Mouse (Mus musculus) B cell, adult 2 months (primary cell): Measurements from ENCODE around the gene Ksr1.

ENCODE experiments used
- DNase-seq, 2 experiments: peaks; one replicate each; pipeline ENCODE4 v3.0.0; 2022

Ksr1 gene

DNA sequence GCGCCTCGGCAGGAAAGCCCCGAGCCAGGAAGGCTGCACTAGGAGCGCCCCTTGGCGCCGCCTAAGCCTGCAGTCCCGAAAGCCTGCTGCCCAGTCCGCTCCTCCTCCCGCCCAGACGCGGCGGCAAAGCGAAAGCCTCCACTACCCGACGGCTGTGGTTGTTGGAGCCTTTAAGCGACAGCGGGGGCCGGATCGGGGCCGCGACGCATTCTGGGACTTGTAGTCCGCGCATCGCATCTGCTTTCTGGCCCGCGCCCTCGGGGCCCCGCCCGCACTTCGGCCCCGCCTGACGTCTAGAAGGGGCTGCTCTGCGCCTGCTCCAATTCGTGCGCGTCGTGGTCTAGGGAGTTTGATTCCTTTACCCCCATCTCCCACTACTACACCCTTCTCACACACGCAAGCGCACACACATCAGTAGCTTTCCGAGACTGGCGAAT lies at the start of gene Ksr1:
Gene Ksr1, minus strand, starts transcription at position 77 of the 437 bp plus-strand sequence.
- DNase-seq: peak; percentile 91 to 93

DNA sequence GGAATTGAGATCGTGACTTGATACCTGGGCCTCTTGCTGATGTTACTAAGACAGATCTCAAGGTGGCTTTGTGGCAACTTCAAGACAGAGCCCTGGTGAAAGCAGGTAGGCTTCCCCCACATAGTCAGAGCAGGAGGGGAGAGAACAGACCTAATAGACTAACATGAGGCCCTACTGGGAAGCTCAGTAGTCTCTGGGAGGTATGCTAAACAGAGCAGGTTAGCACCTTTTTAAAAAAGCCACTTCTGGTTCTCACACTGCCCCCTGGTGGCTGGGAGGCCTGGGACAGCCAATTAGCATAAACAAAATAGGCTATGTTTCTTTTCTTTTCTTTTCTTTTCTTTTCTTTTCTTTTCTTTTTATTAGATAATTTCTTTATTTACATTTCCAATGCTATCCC lies 46.0 kb upstream of the Ksr1 start:
- peak; percentile 80 to 81 for DNase-seq

DNA sequence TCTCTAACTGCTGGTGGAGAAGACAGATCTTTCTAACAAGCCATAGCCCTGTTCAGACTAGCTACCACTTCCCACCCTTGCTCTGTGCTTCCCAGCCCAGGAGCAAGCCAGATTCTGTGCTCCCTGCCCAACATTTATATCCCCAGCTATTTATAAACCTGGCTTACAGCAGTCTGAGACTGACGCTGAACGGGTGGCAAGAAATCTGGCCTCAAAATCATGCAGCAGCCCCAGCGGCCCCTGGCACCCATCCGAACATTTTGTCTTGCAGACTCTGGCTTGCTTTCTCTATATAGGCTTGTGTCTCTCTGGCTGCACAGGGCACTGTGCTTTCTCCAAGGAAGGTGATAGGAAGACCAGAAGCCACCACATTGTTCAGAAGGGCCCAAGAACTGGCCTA lies 45.0 kb upstream of the Ksr1 start:
- no peak for DNase-seq

DNA sequence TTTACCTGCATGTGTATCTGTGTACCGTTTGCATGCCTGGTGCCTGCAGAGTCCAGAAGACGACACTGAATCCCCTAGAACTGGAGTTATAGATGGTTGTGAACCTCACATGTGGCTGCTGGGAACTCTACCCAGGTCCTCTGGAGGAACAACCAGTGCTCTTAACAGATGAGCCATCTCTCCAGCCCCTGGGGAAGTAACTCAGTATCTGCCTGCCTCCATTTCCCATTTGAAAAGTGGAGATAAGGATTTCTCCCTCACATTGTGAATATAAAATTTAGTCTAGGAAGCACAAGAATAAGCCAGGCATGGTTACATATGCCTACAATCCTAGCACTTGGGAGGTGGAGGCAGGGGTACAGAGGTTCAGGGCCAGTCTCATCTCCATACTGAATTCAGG lies 44.0 kb upstream of the Ksr1 start:
- no peak for DNase-seq

DNA sequence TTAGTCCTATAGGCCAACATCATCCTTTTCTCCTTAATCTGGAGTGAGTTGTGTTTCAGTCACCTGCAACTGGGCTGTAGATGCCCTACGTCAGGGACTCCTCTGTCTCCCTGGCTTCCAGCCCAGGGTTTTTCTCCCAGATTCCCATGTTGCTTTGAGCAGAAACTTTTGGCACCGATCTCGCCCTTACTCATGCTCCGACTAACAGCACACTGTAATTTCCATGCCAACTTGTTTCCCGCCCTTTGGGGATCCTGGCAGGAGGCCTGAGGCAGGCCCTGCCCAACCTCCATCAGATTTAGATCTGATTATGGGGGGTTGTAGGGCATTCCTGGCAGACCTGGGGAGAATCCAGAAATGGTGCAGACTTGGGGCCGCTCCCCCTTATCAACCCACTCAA lies 42.0 kb upstream of the Ksr1 start:
- DNase-seq: no peak

DNA sequence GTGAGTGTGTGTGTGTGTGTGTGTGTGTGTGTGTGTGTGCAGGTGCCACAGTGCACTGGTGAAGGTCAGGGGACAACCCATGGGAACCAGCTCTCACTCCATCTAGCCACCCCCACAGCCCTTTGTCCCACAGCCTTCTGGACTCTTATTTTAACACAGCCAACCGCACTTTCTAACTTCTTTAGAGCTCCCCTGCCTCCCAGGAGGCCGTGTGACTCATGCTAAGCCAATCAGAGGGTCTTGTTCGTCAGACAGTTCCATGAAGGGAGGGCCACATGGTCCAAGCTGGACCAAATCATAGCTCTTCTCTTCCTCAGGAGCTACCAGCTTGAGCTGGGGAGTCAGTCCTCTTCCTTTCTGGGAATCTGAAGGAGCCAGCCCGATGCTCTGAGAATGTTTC lies 41.1 kb upstream of the Ksr1 start:
- no peak for DNase-seq

DNA sequence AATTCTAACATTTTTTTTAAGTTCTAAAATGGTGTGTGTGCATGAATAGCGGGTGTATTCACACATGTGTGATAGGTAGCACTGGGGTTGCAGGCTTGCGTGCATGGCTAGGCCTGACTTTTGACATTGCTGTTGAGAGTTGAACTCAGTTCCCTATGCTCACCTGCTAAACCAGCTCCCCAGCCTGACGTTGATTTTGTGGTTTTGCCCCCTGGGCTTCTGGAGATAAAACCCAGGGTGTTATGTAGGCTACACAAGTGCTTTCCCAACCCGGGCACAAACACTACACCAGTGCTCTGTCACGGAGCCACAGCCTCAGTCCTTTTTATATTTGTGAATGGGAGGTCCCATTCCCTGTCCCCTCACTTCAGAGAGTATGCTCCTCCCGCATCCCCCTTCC lies 39.5 kb upstream of the Ksr1 start:
- DNase-seq: no peak

DNA sequence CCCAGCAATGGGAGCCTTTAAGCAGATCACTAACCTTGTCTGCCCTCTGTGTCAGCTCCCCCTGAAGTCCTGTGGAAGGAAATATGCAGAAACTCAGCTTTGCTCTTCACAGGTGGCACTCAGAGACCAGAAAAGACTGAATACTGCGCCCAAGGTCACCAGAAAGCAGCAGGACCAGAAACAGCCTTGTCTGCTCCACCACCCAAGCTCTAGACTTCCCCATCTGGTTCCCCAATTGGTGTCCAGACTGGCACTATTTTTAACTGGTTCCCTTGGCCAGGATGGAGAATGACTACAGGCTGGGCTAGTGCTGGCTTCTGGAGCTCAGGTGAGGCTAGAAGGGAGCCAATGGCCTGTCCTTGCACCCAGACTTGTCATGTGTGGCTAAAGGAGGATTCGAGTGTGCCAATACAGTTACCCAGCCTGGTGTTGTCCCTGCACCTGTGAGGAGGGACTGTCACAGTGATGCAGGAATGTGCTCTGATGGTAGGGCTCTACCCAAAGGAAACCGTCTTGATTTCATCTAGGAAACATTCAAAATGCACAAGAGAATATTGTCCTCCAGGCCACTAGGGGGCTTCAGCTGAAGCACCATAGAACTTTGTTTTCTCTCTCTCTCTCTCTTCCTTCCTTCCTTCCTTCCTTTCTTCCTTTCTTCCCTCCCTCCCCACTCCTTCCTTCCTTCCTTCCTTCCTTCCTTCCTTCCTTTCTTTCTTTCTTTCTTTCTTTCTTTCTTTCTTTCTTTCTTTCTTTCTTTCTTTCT lies 38.1 kb upstream of the Ksr1 start:
- no peak for DNase-seq

DNA sequence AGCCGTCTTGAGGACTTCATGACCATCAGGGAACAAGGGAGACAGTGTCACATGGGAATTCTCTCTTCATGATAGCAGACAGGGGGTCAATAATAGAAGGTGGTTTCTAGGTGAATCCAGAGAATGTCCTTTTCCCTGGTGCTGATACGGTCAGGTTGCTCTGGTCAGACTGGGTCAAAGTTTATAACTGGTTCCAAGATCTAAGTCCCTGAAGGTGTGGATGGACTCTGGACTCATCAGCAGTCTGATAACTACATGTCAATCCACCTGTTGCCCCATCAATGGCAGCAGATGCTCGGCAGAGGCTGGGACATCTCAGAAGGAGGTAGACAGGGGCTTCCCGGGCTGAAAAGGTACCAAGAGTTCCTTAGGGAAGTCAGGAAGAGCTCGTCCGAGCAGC lies 37.2 kb upstream of the Ksr1 start:
- no peak for DNase-seq

DNA sequence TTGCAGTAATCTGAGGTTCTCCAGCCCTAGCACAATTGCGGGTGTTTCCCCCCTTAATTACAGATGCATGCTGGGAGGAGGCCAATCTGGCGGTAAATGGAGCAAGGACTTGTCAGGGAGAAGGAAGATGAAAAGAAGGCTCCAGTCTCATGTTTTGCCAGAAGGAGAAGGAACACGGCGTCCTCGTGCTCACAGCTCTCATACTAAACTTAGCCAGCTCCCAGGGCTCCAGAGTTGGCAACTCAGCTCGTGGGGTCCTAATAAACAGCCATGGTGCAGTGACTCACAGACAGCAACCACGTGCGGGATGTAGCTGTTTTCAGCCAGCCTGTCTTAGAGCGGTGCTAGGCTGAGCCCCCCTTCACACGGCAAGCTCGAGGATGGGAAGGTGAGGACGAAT lies 36.7 kb upstream of the Ksr1 start:
- DNase-seq: no peak

DNA sequence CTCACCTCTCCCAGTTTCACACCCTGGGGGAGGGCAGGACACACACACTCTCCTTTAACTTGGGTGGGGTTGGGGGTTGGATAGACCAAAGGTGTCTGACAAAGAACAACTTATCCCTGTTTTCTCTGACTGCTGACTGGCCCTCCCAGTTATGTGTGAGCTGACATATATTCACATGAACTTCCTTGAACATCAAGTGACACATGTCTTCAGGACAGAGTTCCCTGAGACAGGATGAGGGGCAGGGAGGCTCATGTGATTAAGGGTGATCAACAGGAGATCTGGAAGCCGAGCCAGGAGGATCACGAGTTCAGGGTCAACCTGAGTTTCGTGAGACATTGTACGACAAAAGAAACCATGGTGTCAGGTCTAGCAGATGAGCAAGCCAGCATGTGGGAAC lies 35.7 kb upstream of the Ksr1 start:
- DNase-seq: no peak

DNA sequence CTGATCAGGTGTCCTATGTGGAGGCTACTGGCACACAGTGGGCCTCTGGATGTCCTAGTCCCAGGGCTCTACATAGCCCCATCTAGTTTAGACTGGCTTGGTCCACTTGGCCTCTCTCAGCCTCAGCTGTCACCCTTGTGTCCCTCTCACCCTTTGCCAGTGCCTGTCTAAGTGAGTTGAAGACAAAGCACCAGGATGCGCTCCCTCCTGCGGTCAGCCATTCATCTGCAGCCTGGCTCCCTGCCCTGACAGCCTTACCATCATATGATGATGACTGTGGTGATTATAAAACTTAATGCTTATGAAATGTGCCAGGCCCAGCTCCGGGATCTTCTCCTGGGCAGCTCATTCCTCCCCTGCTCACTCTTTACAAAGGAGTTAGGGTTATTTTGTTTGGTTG lies 30.5 kb upstream of the Ksr1 start:
- no peak for DNase-seq

DNA sequence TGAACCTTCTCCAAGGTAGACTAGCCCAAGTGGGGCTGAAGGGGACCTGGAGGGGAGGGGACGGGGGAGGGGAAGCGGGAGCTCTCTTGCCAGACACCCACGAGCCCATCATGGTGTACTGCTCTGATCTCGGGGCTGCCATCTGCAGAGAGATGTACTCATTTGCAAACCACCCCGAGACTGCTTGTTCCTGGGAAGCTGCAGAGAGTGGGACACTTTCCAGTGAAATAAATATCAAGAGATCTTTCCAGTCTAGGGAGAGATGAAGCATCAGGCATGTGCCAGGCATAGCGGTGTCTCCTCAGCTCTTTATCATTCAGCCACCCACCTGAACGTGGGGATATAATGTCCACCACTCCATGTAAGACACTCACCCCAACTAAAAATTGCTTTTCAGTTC lies 25.8 kb upstream of the Ksr1 start:
- DNase-seq: no peak

DNA sequence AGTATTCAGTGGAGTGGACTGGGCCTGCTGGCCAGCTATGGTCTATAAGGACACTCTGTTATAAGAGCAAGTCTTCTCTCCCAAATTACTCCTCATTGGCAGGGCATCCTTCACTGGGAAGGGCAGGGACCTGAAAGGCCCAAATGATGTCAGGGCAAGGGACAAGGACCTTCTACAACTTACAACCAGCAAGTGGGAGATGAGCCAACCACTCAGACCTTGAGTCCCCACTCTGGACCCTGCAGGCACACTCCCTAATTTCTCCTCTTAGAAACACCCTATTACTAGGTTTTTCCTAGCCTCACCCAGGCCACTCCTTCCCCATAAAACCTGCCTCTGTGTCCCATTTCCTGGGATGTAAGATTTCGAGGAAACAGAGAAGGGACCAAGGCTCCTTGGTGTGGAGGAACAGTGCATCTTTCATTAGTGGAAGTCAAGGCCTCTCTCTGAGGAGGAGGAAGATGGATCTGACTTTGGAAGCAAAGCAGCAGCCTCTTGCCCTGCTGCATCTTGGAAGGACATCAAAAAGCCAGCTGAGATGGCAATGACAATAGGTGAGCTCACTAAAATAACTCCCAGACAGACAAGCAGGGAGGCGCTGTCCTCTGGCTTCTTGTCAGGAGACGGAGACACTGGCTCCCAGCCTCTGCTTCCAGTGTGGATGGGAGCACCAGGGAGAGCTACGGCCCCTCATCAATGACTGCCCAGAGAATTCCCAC lies 20.5 kb upstream of the Ksr1 start:
- DNase-seq: no peak

DNA sequence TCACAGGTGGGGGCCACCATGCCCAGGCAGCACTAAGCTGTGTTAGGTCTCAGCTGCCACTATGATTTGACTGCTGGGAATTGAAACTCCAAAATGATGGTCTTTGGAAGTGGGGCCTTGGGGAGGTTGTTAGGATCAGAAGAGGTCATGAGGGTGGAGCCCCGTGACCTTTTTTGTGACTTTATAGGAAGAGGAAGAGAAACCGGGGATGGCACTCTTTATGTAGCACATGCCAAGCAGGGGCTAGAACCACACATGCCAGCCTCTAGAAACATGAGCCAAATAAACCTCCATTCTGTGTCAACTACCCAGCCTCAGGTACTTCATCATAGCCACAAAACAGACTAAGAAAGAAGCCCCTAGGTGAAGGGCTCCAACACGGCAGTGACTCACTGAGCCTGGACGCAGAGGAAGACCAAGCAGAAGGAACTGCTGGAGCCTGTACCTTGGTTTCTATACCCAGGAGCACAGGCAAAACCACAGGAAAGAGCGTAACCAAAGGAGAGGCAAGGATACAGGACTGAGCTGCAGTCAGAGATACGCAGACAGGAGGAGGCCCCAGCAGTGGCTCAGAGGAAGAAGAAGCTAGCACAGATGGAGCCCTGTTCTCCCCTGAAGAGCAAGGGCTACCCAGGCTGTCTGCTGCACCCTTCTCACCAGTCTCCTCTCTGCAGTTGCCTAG lies 15.0 kb upstream of the Ksr1 start:
- DNase-seq: no peak

DNA sequence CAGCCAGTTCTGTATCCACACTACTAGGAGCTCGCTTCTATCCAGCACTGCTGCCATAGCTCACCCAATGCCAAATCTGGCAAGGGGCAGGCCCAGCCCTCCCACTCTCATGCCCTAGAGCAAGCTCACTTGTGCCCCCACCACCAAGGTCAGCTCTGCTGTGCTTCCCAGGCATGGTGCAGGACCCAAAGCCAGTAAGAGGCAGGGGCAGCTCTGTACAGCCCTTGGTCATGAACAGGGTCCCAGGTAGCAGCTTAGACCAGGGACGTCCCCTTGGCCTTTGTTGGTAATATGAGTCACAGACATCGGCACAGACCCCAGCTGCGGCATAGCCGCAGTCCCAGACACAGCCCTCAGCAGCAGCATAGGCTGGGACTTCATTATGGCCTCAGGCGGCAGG lies 13.9 kb upstream of the Ksr1 start:
- DNase-seq: no peak

DNA sequence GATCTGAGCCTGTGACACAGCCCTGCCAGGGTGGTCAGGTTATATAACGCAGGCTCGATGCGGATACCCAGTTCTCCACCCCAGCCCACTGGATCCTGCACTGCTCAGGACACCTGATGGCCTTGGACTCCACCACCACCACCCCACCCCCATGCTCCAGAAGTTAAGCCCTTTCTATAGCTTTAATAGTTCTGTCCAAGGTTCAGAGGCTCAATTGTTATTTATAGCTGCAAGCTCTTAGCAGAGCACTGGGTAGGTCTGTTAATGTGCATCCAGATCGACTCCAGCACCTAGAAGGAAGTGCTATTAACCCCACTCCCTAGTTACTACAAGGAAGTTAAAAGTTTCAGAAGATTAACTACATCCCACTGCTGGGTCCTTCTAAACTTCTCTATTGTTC lies 11.5 kb upstream of the Ksr1 start:
- no peak for DNase-seq

DNA sequence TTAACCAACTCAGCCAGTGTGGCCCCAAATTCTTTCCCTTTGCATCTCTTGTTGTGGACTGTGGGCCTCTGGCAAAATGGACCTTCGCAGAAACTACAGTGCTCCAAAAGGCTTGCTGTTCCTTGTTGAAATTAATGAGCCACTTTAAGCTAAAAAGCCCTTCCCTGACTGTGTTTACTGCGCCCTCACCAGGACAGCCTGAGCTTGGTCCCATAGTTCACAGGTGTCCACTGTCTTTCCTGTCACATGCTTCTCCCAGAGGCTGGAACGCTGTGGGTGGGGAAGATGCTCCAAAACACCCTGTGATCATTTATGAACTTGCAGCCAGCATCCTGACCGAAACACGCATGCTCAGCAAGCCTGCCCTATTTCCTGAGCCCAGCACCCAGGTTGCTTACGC lies 9.1 kb upstream of the Ksr1 start:
- no peak for DNase-seq

DNA sequence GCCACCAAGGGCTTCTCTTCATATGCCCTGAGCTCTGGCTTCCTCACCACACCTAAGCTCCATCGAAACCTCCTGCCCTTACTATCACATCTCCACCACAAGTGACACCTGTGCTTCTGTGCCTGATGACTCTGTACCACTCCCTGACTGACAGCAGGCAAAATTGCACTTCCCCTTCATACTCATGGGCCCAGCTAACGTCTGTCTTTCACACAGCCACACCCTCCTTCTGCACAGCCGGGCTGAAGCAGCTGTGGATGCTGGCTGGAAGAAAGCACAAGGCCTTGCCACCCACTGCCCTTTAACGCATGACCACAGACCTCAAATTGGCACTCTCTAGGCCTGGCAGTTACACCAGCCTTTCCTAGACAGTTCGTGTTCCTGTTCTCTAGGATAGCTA lies 6.5 kb upstream of the Ksr1 start:
- DNase-seq: no peak

DNA sequence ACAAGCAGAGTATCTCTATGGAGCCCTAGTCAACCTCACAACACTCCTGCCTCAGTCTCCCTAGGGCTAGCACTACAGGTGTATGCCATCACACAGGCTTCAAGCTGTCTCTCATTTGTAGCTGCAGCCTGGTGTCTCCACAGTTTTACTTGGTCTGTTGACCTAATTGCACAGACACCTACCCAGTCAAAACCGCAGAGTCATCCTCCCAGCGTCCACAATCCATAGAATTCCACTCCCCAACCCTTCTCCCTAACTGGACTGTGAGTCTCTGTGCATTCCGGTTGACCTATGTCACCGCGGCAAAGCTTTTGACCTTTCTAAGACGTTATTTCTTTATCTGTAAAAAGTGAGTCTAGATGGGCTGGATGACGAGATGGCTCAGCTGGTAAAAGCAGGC lies 5.7 kb upstream of the Ksr1 start:
- DNase-seq: no peak

DNA sequence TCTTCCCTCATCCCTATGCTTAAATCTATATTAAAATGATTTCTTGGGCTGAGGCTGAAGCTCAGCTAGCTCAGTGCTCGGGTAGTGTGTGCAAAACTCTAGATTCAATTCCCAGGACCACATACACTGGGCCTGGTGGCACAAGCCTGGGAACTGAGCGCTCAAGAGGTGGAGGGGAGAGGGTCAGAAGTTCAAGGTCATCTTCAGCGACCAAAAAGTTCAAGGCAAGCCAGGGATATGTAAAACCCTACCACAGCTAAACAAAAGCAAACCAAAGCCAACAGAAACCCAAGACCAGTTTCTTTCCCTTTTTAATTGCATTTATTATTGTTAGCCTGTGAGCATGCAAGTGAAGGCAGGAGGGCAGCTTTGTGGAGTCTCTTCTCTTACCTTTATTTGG lies 4.1 kb upstream of the Ksr1 start:
- DNase-seq: no peak

DNA sequence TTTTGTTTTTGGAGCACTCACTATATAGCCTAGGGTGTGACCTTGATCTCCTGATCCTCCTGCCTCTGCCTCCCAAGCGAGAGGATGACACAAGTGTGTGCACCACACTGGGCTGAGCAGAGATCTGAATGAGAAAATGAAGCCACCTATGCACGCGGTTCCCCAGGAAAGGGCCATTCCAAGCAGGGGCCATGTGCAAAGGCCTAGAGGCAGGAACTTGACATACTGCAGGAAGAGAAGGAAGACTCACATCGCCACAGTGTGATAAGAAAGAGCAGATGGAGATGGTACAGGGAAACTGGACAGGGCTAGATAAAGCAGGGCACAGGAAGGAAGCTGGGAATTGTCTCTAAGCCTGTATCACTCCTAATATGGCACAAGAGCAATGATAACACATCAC lies 3.1 kb upstream of the Ksr1 start:
- DNase-seq: no peak

DNA sequence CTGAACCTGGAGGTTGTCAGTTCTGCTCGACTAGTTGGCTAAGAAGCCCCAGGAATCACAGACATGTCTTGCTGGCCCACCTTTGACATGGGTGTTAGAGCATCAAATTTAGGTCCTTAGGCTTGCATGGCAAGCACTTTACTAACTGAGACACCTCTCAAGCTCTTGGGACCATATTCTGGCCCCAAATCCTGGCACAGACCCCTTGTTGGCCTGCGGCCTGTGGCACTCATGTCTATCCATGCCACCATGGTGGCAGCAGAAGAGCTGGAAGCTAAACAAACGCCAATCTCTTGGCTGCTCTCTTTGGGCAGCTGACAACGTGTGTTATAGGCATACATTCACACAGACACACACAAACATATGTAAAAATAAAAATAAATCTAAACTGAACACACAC lies 2.6 kb upstream of the Ksr1 start:
- no peak for DNase-seq
